Mouse (Mus musculus): ENCODE measurements around the gene Ykt6. TPM values are rescaled to one million over a fixed set of nuclear protein-coding genes. Genes with fewer than 3 reads are reported as not detected.

Ykt6 gene
- polyA plus RNA-seq, 1 experiment, result 84.5 TPM

- no peak; the same call in 1 of the 2 replicates for TF ChIP-seq POLR2A (IDR thresholded peaks at IDR 0.05; ENCODE audit: low read depth, low read length)
- TF ChIP-seq CTCF (IDR thresholded peaks at IDR 0.05; ENCODE audit: extremely low read depth, insufficient read length, insufficient replicate concordance, low read depth, low read length), result no peak
- Histone ChIP-seq H3K4me1 (ENCODE audit: control insufficient read depth, insufficient read depth, insufficient read length, low read length) (peaks cover 8% of the 10 kb centered on the region), H3K36me3 (ENCODE audit: control insufficient read depth, insufficient read depth, low read length) (peaks cover 41% of the 10 kb centered on the region), H3K4me3 (ENCODE audit: low read depth, low read length) (peak overlapping the region; percentile 16; the same call in 1 of the 2 replicates), H3K27me3 (ENCODE audit: control insufficient read depth, insufficient read depth, low read length) (no peaks in the 10 kb centered on the region), H3K27ac (ENCODE audit: insufficient read depth, low read depth, low read length) (peak overlapping the region; percentile 57)
- WGBS, result 59% methylated on average over 3 of the region's 3 CpGs
Observed at GRCm38 (mm10) chr11:6011879-6012278, 56.4 kb downstream of the Ykt6 start.

- H3K36me3 ChIP-seq (ENCODE audit: control insufficient read depth, insufficient read depth, low read length), result peaks cover 37% of the 10 kb centered on the region
- 51% methylated on average over 2 of the region's 2 CpGs for WGBS
- no peak for TF ChIP-seq POLR2A (IDR thresholded peaks at IDR 0.05; ENCODE audit: low read depth, low read length)
- TF ChIP-seq CTCF (IDR thresholded peaks at IDR 0.05; ENCODE audit: extremely low read depth, insufficient read length, insufficient replicate concordance, low read depth, low read length), result no peak
Observed at GRCm38 (mm10) chr11:6013359-6013758, 57.9 kb downstream of the Ykt6 start.

GRCm38 (mm10) chr11:6015011-6015431 lies 59.5 kb downstream of the Ykt6 start:
- Histone ChIP-seq H3K36me3 (ENCODE audit: control insufficient read depth, insufficient read depth, low read length) (peaks cover 26% of the 10 kb centered on the region), H3K4me1 (ENCODE audit: control insufficient read depth, insufficient read depth, insufficient read length, low read length) (peaks cover 23% of the 10 kb centered on the region), H3K4me3 (ENCODE audit: low read depth, low read length) (no peak overlapping the region), H3K27ac (ENCODE audit: insufficient read depth, low read depth, low read length) (no peak overlapping the region), H3K27me3 (ENCODE audit: control insufficient read depth, insufficient read depth, low read length) (no peaks in the 10 kb centered on the region)
- no peak for TF ChIP-seq POLR2A (IDR thresholded peaks at IDR 0.05; ENCODE audit: low read depth, low read length)
- no peak for TF ChIP-seq CTCF (IDR thresholded peaks at IDR 0.05; ENCODE audit: extremely low read depth, insufficient read length, insufficient replicate concordance, low read depth, low read length)
- 70% methylated on average over 6 of the region's 6 CpGs for WGBS

More at GRCm38 (mm10) chr11:6013359-6013758, 57.9 kb downstream of the Ykt6 start:
- H3K27ac ChIP-seq (ENCODE audit: insufficient read depth, low read depth, low read length), result peak overlapping the region; percentile 26; the same call in 1 of the 2 replicates
- no peak overlapping the region for H3K4me3 ChIP-seq (ENCODE audit: low read depth, low read length)
- peaks cover 14% of the 10 kb centered on the region for H3K4me1 ChIP-seq (ENCODE audit: control insufficient read depth, insufficient read depth, insufficient read length, low read length)
- no peaks in the 10 kb centered on the region for H3K27me3 ChIP-seq (ENCODE audit: control insufficient read depth, insufficient read depth, low read length)

GRCm38 (mm10) chr11:6016368-6016767 lies 60.9 kb downstream of the Ykt6 start:
- H3K4me1 ChIP-seq (ENCODE audit: control insufficient read depth, insufficient read depth, insufficient read length, low read length), result peaks cover 23% of the 10 kb centered on the region
- no peak overlapping the region for H3K4me3 ChIP-seq (ENCODE audit: low read depth, low read length)
- H3K27ac ChIP-seq (ENCODE audit: insufficient read depth, low read depth, low read length), result no peak overlapping the region
- TF ChIP-seq CTCF (IDR thresholded peaks at IDR 0.05; ENCODE audit: extremely low read depth, insufficient read length, insufficient replicate concordance, low read depth, low read length) (no peak), POLR2A (IDR thresholded peaks at IDR 0.05; ENCODE audit: low read depth, low read length) (no peak)
- no peaks in the 10 kb centered on the region for H3K27me3 ChIP-seq (ENCODE audit: control insufficient read depth, insufficient read depth, low read length)
- peaks cover 20% of the 10 kb centered on the region for H3K36me3 ChIP-seq (ENCODE audit: control insufficient read depth, insufficient read depth, low read length)
- WGBS, result 11% methylated on average over 3 of the region's 3 CpGs

GRCm38 (mm10) chr11:6016797-6017395 lies 61.4 kb downstream of the Ykt6 start:
- no peak for TF ChIP-seq CTCF (IDR thresholded peaks at IDR 0.05; ENCODE audit: extremely low read depth, insufficient read length, insufficient replicate concordance, low read depth, low read length)
- TF ChIP-seq POLR2A (IDR thresholded peaks at IDR 0.05; ENCODE audit: low read depth, low read length), result no peak
- no peak overlapping the region for H3K27ac ChIP-seq (ENCODE audit: insufficient read depth, low read depth, low read length)
- 69% methylated on average over 9 of the region's 9 CpGs for WGBS

More at GRCm38 (mm10) chr11:6016797-6017395, 61.4 kb downstream of the Ykt6 start:
- Histone ChIP-seq H3K4me1 (ENCODE audit: control insufficient read depth, insufficient read depth, insufficient read length, low read length) (peaks cover 19% of the 10 kb centered on the region), H3K4me3 (ENCODE audit: low read depth, low read length) (no peak overlapping the region), H3K27me3 (ENCODE audit: control insufficient read depth, insufficient read depth, low read length) (no peaks in the 10 kb centered on the region), H3K36me3 (ENCODE audit: control insufficient read depth, insufficient read depth, low read length) (peaks cover 15% of the 10 kb centered on the region)

Other genes with a start within 250 kb of the Ykt6 start
- gene Mrps24, start 240.0 kb upstream of the Ykt6 start, polyA plus RNA-seq (2012; rRNA removed), result 234 and 379 TPM in 2 replicates
- 18.6 and 45.5 TPM in 2 replicates for gene Urgcp, start 193.3 kb upstream of the Ykt6 start, polyA plus RNA-seq (2012; rRNA removed)
- gene Dbnl, start 167.2 kb upstream of the Ykt6 start, polyA plus RNA-seq (2012; rRNA removed), result 60.0 and 109 TPM in 2 replicates
- 0.35 TPM in 1 of 2 replicates, not detected in the other for gene Pgam2, start 152.0 kb upstream of the Ykt6 start, polyA plus RNA-seq (2012; rRNA removed)
- gene Polm, start 117.7 kb upstream of the Ykt6 start, polyA plus RNA-seq (2012; rRNA removed), result 23.2 and 37.7 TPM in 2 replicates
- 12.4 and 14.2 TPM in 2 replicates for gene Aebp1, start 93.7 kb upstream of the Ykt6 start, polyA plus RNA-seq (2012; rRNA removed)
- gene Pold2, start 77.4 kb upstream of the Ykt6 start, polyA plus RNA-seq (2012; rRNA removed), result 132 and 133 TPM in 2 replicates
- 4.3 and 9.7 TPM in 2 replicates for gene Myl7, start 56.9 kb upstream of the Ykt6 start, polyA plus RNA-seq (2012; rRNA removed)
- 0.33 and 1.2 TPM in 2 replicates for gene Gck, start 5.6 kb upstream of the Ykt6 start, polyA plus RNA-seq (2012; rRNA removed)
- 1.2 and 8.1 TPM in 2 replicates for gene Camk2b, start 110.7 kb downstream of the Ykt6 start, polyA plus RNA-seq (2012; rRNA removed)
- not detected in 2 replicates for gene A730071L15Rik, start 244.3 kb downstream of the Ykt6 start, polyA plus RNA-seq (2012; rRNA removed)
- gene Nudcd3, start 244.7 kb downstream of the Ykt6 start, polyA plus RNA-seq (2012; rRNA removed), result 13.1 and 26.2 TPM in 2 replicates